Mouse (Mus musculus) forebrain, embryonic 11.5 days (tissue): ENCODE results near the gene Nme3. TPM values are rescaled to one million over a fixed set of nuclear protein-coding genes. Genes with fewer than 3 reads are reported as not detected.

Source experiments
- ATAC-seq: fragments of 200-750 bp; cut with Nextera tagmentation; replicated peaks from 2 replicates; pipeline ENCODE4 v1.8.0; 2017; ENCODE audit warnings: moderate TSS enrichment; ENCODE audit not compliant: low FRiP score
- DNase-seq: peaks from one replicate; pipeline ENCODE4 v3.0.0-alpha.2; 2017; ENCODE audit warnings: low spot score
- H3K27ac ChIP-seq: fragments of 300-500 bp; sonication (generic); 2 replicates; pipeline ENCODE4 v1.5.1; 2014; ENCODE audit warnings: low read depth, low read length
- H3K27me3 ChIP-seq: fragments of 300-500 bp; sonication (generic); 2 replicates; pipeline ENCODE4 v1.6.1; 2014; ENCODE audit warnings: mild to moderate bottlenecking, low read length, mixed read lengths; ENCODE audit not compliant: control insufficient read depth, insufficient read depth
- H3K36me3 ChIP-seq: fragments of 300-500 bp; sonication (generic); 2 replicates; pipeline ENCODE4 v1.6.1; 2014; ENCODE audit warnings: mild to moderate bottlenecking, low read length, moderate library complexity, mixed read lengths; ENCODE audit not compliant: control insufficient read depth, insufficient read depth
- H3K4me1 ChIP-seq: fragments of 300-500 bp; sonication (generic); replicated peaks from 2 replicates; pipeline ENCODE4 v1.6.1; 2014; ENCODE audit warnings: low read length, mixed read lengths; ENCODE audit not compliant: control insufficient read depth, insufficient read depth
- H3K4me2 ChIP-seq: fragments of 300-500 bp; sonication (generic); 2 replicates; pipeline ENCODE4 v1.6.1; 2014; ENCODE audit warnings: low read depth, mild to moderate bottlenecking, low read length, moderate library complexity, mixed read lengths; ENCODE audit not compliant: severe bottlenecking
- H3K4me3 ChIP-seq: fragments of 300-500 bp; sonication (generic); 2 replicates; pipeline ENCODE4 v1.5.1; 2014; ENCODE audit warnings: low read depth, low read length
- H3K9ac ChIP-seq: fragments of 300-500 bp; sonication (generic); 2 replicates; pipeline ENCODE4 v1.6.1; 2014; ENCODE audit warnings: low read length
- H3K9me3 ChIP-seq: fragments of 300-500 bp; sonication (generic); 2 replicates; pipeline ENCODE4 v1.6.1; 2016; ENCODE audit warnings: low read length, mixed read lengths; ENCODE audit not compliant: control insufficient read depth
- WGBS: fragments of 180-500 bp; shearing (Covaris S2); extraction: QIAGEN DNeasy Blood & Tissue Kit; methylation state at CpG from one replicate; pipeline ENCODE4 v1.1.7; 2014; 5-methylcytosine and 5-hydroxymethylcytosine counted together
- polyA plus RNA-seq: library from polyadenylated mRNA; unstranded; fragments of >200 nt; fragmentation: Nextera tagmentation; extraction: Ambion mirVana; gene quantifications from 2 replicates; pipeline ENCODE4 v1.2.1, GENCODE M21; 2014

The Nme3 gene
- polyA plus RNA-seq, 1 experiment from 2014 or later = 60.8 TPM

GRCm38 (mm10) chr17:24894061-24894994, 2.0 kb upstream of the Nme3 start:
- H3K36me3 ChIP-seq = peaks cover 18% of the 10 kb centered on the region

GRCm38 (mm10) chr17:24894995-24895547, 1.2 kb upstream of the Nme3 start, which contains the start of the genes Eme2 and Mrps34:
TSS of gene Eme2 (minus strand) at chr17:24895087.
TSS of gene Mrps34 (plus strand) at chr17:24895116.
- DNase-seq = peak; percentile 90
- peak; percentile 44 for ATAC-seq
- peaks cover 18% of the 10 kb centered on the region for H3K36me3 ChIP-seq

More at GRCm38 (mm10) chr17:24894061-24894994, 2.0 kb upstream of the Nme3 start:
- Histone ChIP-seq H3K27me3 (no peaks in the 10 kb centered on the region), H3K4me3 (peak overlapping the region; percentile 86), H3K9me3 (no peaks in the 10 kb centered on the region), H3K27ac (peak overlapping the region; percentile 72; the same call in 1 of the 2 replicates), H3K4me1 (peaks cover 20% of the 10 kb centered on the region), H3K9ac (peak overlapping the region; percentile 88), H3K4me2 (peak overlapping the region; percentile 98)
- DNase-seq (peak; percentile 59), ATAC-seq (0 out of 2 replicates have a peak, but pooled peaks have one; percentile 4)
- 11% methylated on average over 31 of the region's 31 CpGs for WGBS

GRCm38 (mm10) chr17:24895571-24896240, 594 bp upstream of the Nme3 start:
- Histone ChIP-seq H3K9me3 (no peaks in the 10 kb centered on the region), H3K4me3 (peak overlapping the region; percentile 86), H3K4me1 (peaks cover 20% of the 10 kb centered on the region), H3K27me3 (no peaks in the 10 kb centered on the region), H3K9ac (peak overlapping the region; percentile 88), H3K36me3 (peaks cover 15% of the 10 kb centered on the region), H3K4me2 (peak overlapping the region; percentile 98), H3K27ac (0 out of 2 replicates have a peak overlapping the region, but pooled peaks have one; percentile 72)
- 14% methylated on average over 23 of the region's 23 CpGs for WGBS
- DNase-seq (no peak), ATAC-seq (no peak)

More at GRCm38 (mm10) chr17:24894995-24895547, 1.2 kb upstream of the Nme3 start, which contains the start of the genes Eme2 and Mrps34:
- WGBS = under 1% methylated on average over 62 of the region's 62 CpGs
- Histone ChIP-seq H3K27ac (peak within 1 kb of the TSS; percentile 72), H3K4me2 (peak within 1 kb of the TSS; percentile 98), H3K9ac (peak within 1 kb of the TSS; percentile 88), H3K27me3 (no peaks in the 10 kb centered on the region), H3K4me1 (peaks cover 20% of the 10 kb centered on the region), H3K4me3 (peak within 1 kb of the TSS; percentile 86), H3K9me3 (no peaks in the 10 kb centered on the region)

GRCm38 (mm10) chr17:24896993-24897269, 631 bp downstream of the Nme3 start:
- peaks cover 17% of the 10 kb centered on the region for H3K36me3 ChIP-seq
- peak overlapping the region; percentile 86 for H3K4me3 ChIP-seq
- H3K27ac ChIP-seq = no peak overlapping the region
- no peaks in the 10 kb centered on the region for H3K27me3 ChIP-seq
- H3K4me1 ChIP-seq = peaks cover 20% of the 10 kb centered on the region
- H3K4me2 ChIP-seq = peak overlapping the region; percentile 98
- no peak for ATAC-seq
- 36% methylated on average over 11 of the region's 11 CpGs for WGBS
- no peaks in the 10 kb centered on the region for H3K9me3 ChIP-seq
- no peak for DNase-seq
- H3K9ac ChIP-seq = peak overlapping the region; percentile 88

DNA sequence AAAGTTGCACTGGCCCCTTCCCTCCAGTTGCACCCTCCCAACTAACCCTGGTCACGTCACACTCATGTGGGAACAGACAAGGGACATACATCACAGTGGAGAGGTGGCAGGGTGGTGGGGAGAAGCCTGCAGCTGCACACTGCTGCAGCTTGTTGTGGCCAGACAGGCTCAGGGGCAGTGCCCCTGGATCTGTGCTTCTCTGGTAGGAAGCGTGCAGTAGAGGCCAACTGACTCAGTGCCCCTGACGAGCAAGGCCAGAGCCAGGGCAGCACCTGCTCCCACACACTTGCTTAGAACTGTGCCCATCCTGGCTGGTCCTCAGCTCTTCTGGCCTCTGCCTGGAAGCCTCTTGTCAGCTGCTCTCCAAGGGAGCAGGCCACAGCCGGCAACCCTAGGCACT, 1.3 kb downstream of the Nme3 start:
- Histone ChIP-seq H3K4me2 (0 out of 2 replicates have a peak overlapping the region, but pooled peaks have one; percentile 98), H3K27me3 (no peaks in the 10 kb centered on the region), H3K4me3 (peak overlapping the region; percentile 86), H3K27ac (no peak overlapping the region), H3K36me3 (peaks cover 14% of the 10 kb centered on the region), H3K9ac (peak overlapping the region; percentile 88; the same call in 1 of the 2 replicates), H3K4me1 (peaks cover 20% of the 10 kb centered on the region), H3K9me3 (no peaks in the 10 kb centered on the region)
- 87% methylated on average over 4 of the region's 4 CpGs for WGBS
- DNase-seq = no peak
- ATAC-seq = no peak

- Histone ChIP-seq H3K27ac (no peak overlapping the region), H3K4me3 (no peak overlapping the region), H3K36me3 (peaks cover 20% of the 10 kb centered on the region), H3K4me1 (peaks cover 20% of the 10 kb centered on the region), H3K9me3 (no peaks in the 10 kb centered on the region), H3K4me2 (no peak overlapping the region), H3K27me3 (no peaks in the 10 kb centered on the region), H3K9ac (peak overlapping the region; percentile 23; the same call in 1 of the 2 replicates)
- 75% methylated on average over 4 of the region's 4 CpGs for WGBS
- DNase-seq (no peak), ATAC-seq (no peak)
These were observed 1.9 kb downstream of the Nme3 start for GRCm38 (mm10) chr17:24898041-24898854.

GRCm38 (mm10) chr17:24899153-24899552, 2.9 kb downstream of the Nme3 start:
- no peak for DNase-seq
- Histone ChIP-seq H3K36me3 (peaks cover 23% of the 10 kb centered on the region), H3K4me3 (no peak overlapping the region), H3K27ac (no peak overlapping the region), H3K4me1 (peaks cover 15% of the 10 kb centered on the region), H3K9ac (no peak overlapping the region), H3K27me3 (no peaks in the 10 kb centered on the region), H3K4me2 (no peak overlapping the region), H3K9me3 (no peaks in the 10 kb centered on the region)
- WGBS = 88% methylated on average over 5 of the region's 5 CpGs
- ATAC-seq = no peak
